Mouse (Mus musculus): ENCODE measurements around the gene 4933402D24Rik. TPM values are rescaled to one million over a fixed set of nuclear protein-coding genes. Genes with fewer than 3 reads are reported as not detected.

4933402D24Rik gene
- polyA plus RNA-seq (2012; rRNA removed) (not detected in 2 replicates), polyA plus RNA-seq (2014; fragmentation: Nextera tagmentation; extraction: Ambion mirVana) (not detected in 2 replicates)

GRCm38 (mm10) chr1:63769167-63769566, at the start of gene 4933402D24Rik:
TSS of gene 4933402D24Rik (minus strand) at chr1:63769267.
- H3K4me2 ChIP-seq (ENCODE audit: low read depth): no peak within 1 kb of the TSS
- H3K4me3 ChIP-seq (ENCODE audit: insufficient read depth in 1 of 2, low read depth in 2 of 2, low read length in 2 of 2): no peak within 1 kb of the TSS
- no peaks in the 10 kb centered on the region for H3K4me1 ChIP-seq (replicated peaks; ENCODE audit: control insufficient read depth in 2 of 2, insufficient read depth in 2 of 2, low read length in 1 of 2)
- no peak for TF ChIP-seq EP300 (IDR thresholded peaks at IDR 0.05; ENCODE audit: low read depth)
- no peak for TF ChIP-seq CTCF (IDR thresholded peaks at IDR 0.05; ENCODE audit: low read depth)
- H3K27ac ChIP-seq: no peak within 1 kb of the TSS
- no peak for ATAC-seq (ENCODE audit: insufficient read depth)
- H3K9me3 ChIP-seq (ENCODE audit: control insufficient read depth, low read length): no peaks in the 10 kb centered on the region
- H3K27me3 ChIP-seq (ENCODE audit: control insufficient read depth, insufficient read depth, low read length): no peaks in the 10 kb centered on the region
- no peak for DNase-seq (ENCODE audit: low read depth in 3 of 3, low spot score in 3 of 3)
- H3K9ac ChIP-seq (replicated peaks): no peak within 1 kb of the TSS
- no peaks in the 10 kb centered on the region for H3K36me3 ChIP-seq (replicated peaks; ENCODE audit: control insufficient read depth, insufficient read depth, low read depth)
- 61% methylated on average over 5 of the region's 5 CpGs for WGBS (ENCODE audit: insufficient replicate concordance)

- no peak overlapping the region for H3K4me3 ChIP-seq (ENCODE audit: insufficient read depth in 1 of 2, low read depth in 2 of 2, low read length in 2 of 2)
- H3K4me1 ChIP-seq (replicated peaks; ENCODE audit: control insufficient read depth in 2 of 2, insufficient read depth in 2 of 2, low read length in 1 of 2): no peaks in the 10 kb centered on the region
- WGBS (ENCODE audit: insufficient replicate concordance): 75% methylated on average over 3 of the region's 3 CpGs
- H3K4me2 ChIP-seq (ENCODE audit: low read depth): no peak overlapping the region
- H3K27ac ChIP-seq: no peak overlapping the region
- H3K27me3 ChIP-seq (ENCODE audit: control insufficient read depth, insufficient read depth, low read length): no peaks in the 10 kb centered on the region
- ATAC-seq (ENCODE audit: insufficient read depth) (no peak), DNase-seq (ENCODE audit: low read depth in 3 of 3, low spot score in 3 of 3) (no peak)
- TF ChIP-seq CTCF (IDR thresholded peaks at IDR 0.05; ENCODE audit: low read depth): no peak
- no peak for TF ChIP-seq EP300 (IDR thresholded peaks at IDR 0.05; ENCODE audit: low read depth)
- no peaks in the 10 kb centered on the region for H3K9me3 ChIP-seq (ENCODE audit: control insufficient read depth, low read length)
- no peak overlapping the region for H3K9ac ChIP-seq (replicated peaks)
- no peaks in the 10 kb centered on the region for H3K36me3 ChIP-seq (replicated peaks; ENCODE audit: control insufficient read depth, insufficient read depth, low read depth)
These were observed 39.5 kb upstream of the 4933402D24Rik start for GRCm38 (mm10) chr1:63808584-63808983.

GRCm38 (mm10) chr1:63805095-63805494, 36.0 kb upstream of the 4933402D24Rik start:
- no peak for ATAC-seq (ENCODE audit: insufficient read depth)
- no peak for TF ChIP-seq EP300 (IDR thresholded peaks at IDR 0.05; ENCODE audit: low read depth)
- TF ChIP-seq CTCF (IDR thresholded peaks at IDR 0.05; ENCODE audit: low read depth): no peak

GRCm38 (mm10) chr1:63794326-63794725, 25.3 kb upstream of the 4933402D24Rik start:
- no peak for TF ChIP-seq CTCF (IDR thresholded peaks at IDR 0.05; ENCODE audit: low read depth)
- TF ChIP-seq EP300 (IDR thresholded peaks at IDR 0.05; ENCODE audit: low read depth): no peak

More at GRCm38 (mm10) chr1:63805095-63805494, 36.0 kb upstream of the 4933402D24Rik start:
- Histone ChIP-seq H3K4me2 (ENCODE audit: low read depth) (no peak overlapping the region), H3K36me3 (replicated peaks; ENCODE audit: control insufficient read depth, insufficient read depth, low read depth) (no peaks in the 10 kb centered on the region), H3K9ac (replicated peaks) (no peak overlapping the region), H3K27me3 (ENCODE audit: control insufficient read depth, insufficient read depth, low read length) (no peaks in the 10 kb centered on the region), H3K27ac (no peak overlapping the region), H3K9me3 (ENCODE audit: control insufficient read depth, low read length) (no peaks in the 10 kb centered on the region), H3K4me1 (replicated peaks; ENCODE audit: control insufficient read depth in 2 of 2, insufficient read depth in 2 of 2, low read length in 1 of 2) (no peaks in the 10 kb centered on the region), H3K4me3 (ENCODE audit: insufficient read depth in 1 of 2, low read depth in 2 of 2, low read length in 2 of 2) (no peak overlapping the region)
- no peak for DNase-seq (ENCODE audit: low read depth in 3 of 3, low spot score in 3 of 3)

GRCm38 (mm10) chr1:63776902-63777630, 8.0 kb upstream of the 4933402D24Rik start:
- Histone ChIP-seq H3K4me2 (ENCODE audit: low read depth) (no peak overlapping the region), H3K4me3 (ENCODE audit: insufficient read depth in 1 of 2, low read depth in 2 of 2, low read length in 2 of 2) (no peak overlapping the region), H3K9me3 (ENCODE audit: control insufficient read depth, low read length) (no peaks in the 10 kb centered on the region), H3K27ac (no peak overlapping the region), H3K4me1 (replicated peaks; ENCODE audit: control insufficient read depth in 2 of 2, insufficient read depth in 2 of 2, low read length in 1 of 2) (no peaks in the 10 kb centered on the region), H3K36me3 (replicated peaks; ENCODE audit: control insufficient read depth, insufficient read depth, low read depth) (no peaks in the 10 kb centered on the region), H3K9ac (replicated peaks) (no peak overlapping the region), H3K27me3 (ENCODE audit: control insufficient read depth, insufficient read depth, low read length) (no peaks in the 10 kb centered on the region)
- no peak for DNase-seq (ENCODE audit: low read depth in 3 of 3, low spot score in 3 of 3)
- ATAC-seq (ENCODE audit: insufficient read depth): no peak
- 33% methylated on average over 4 of the region's 4 CpGs for WGBS (ENCODE audit: insufficient replicate concordance)
- no peak for TF ChIP-seq EP300 (IDR thresholded peaks at IDR 0.05; ENCODE audit: low read depth)
- TF ChIP-seq CTCF (IDR thresholded peaks at IDR 0.05; ENCODE audit: low read depth): no peak

More at GRCm38 (mm10) chr1:63794326-63794725, 25.3 kb upstream of the 4933402D24Rik start:
- Histone ChIP-seq H3K4me1 (replicated peaks; ENCODE audit: control insufficient read depth in 2 of 2, insufficient read depth in 2 of 2, low read length in 1 of 2) (no peaks in the 10 kb centered on the region), H3K4me2 (ENCODE audit: low read depth) (no peak overlapping the region), H3K4me3 (ENCODE audit: insufficient read depth in 1 of 2, low read depth in 2 of 2, low read length in 2 of 2) (no peak overlapping the region), H3K36me3 (replicated peaks; ENCODE audit: control insufficient read depth, insufficient read depth, low read depth) (no peaks in the 10 kb centered on the region), H3K27ac (no peak overlapping the region), H3K9me3 (ENCODE audit: control insufficient read depth, low read length) (no peaks in the 10 kb centered on the region), H3K27me3 (ENCODE audit: control insufficient read depth, insufficient read depth, low read length) (no peaks in the 10 kb centered on the region), H3K9ac (replicated peaks) (no peak overlapping the region)
- no peak for ATAC-seq (ENCODE audit: insufficient read depth)
- no peak for DNase-seq (ENCODE audit: low read depth in 3 of 3, low spot score in 3 of 3)
